Mouse (Mus musculus) G1E-ER4 (cell line): ENCODE measurements around the gene Vmn1r225. TPM values are rescaled to one million over a fixed set of nuclear protein-coding genes. Genes with fewer than 3 reads are reported as not detected.

Source experiments
- GATA1 ChIP-seq: IDR thresholded peaks from one replicate; pipeline ENCODE4 v1.8.0; 2012; ENCODE audit warnings: low read length, inconsistent platforms
- polyA plus RNA-seq: library from polyadenylated mRNA; stranded (reverse); fragments of >175 nt; gene quantifications from 2 replicates; pipeline ENCODE4 v1.2.3, GENCODE M21; 2012

Vmn1r225 gene
- polyA plus RNA-seq: not detected in 2 replicates

GRCm38 (mm10) chr17:20497858-20498257 is at the start of gene Vmn1r225:
Vmn1r225 (plus strand) TSS chr17:20498158.
- TF ChIP-seq GATA1: no peak

- TF ChIP-seq GATA1: no peak
Observed at GRCm38 (mm10) chr17:20473311-20473710, 24.6 kb upstream of the Vmn1r225 start.

GRCm38 (mm10) chr17:20481231-20481630 is 16.7 kb upstream of the Vmn1r225 start, which contains the start of gene Vmn2r108:
Vmn2r108 (minus strand) TSS chr17:20481331.
- TF ChIP-seq GATA1: no peak

Other genes with a start within 250 kb of the Vmn1r225 start
- gene Vmn2r106, start 212.6 kb upstream of the Vmn1r225 start, polyA plus RNA-seq: not detected in 2 replicates
- not detected in 2 replicates for gene Vmn2r107, start 152.9 kb upstream of the Vmn1r225 start, polyA plus RNA-seq
- not detected in 2 replicates for gene Vmn1r224, start 84.0 kb upstream of the Vmn1r225 start, polyA plus RNA-seq
- not detected in 2 replicates for gene Vmn2r108, start 16.8 kb upstream of the Vmn1r225 start, polyA plus RNA-seq
- not detected in 2 replicates for gene Vmn2r109, start 66.6 kb downstream of the Vmn1r225 start, polyA plus RNA-seq
- not detected in 2 replicates for gene Vmn2r110, start 98.3 kb downstream of the Vmn1r225 start, polyA plus RNA-seq
- gene Fpr-rs3, start 126.7 kb downstream of the Vmn1r225 start, polyA plus RNA-seq: not detected in 2 replicates
- gene Vmn1r226, start 184.7 kb downstream of the Vmn1r225 start, polyA plus RNA-seq: not detected in 2 replicates
- not detected in 2 replicates for gene Vmn1r227, start 231.7 kb downstream of the Vmn1r225 start, polyA plus RNA-seq